Mouse (Mus musculus) granulocyte monocyte progenitor cell, adult 5-6 weeks (primary cell): ENCODE results near the gene Adcy7. TPM values are rescaled to one million over a fixed set of nuclear protein-coding genes. Genes with fewer than 3 reads are reported as not detected.

Experiments
- ATAC-seq: replicated peaks from 2 replicates; pipeline ENCODE4 v1.8.0; 2016; ENCODE audit warnings: mild to moderate bottlenecking, moderate TSS enrichment, inconsistent platforms; ENCODE audit not compliant: poor library complexity, severe bottlenecking
- total RNA-seq, 2 experiments: library from RNA; stranded (forward) in 1 of 2; stranded (reverse) in 1 of 2; fragments of 200-712, 200-1000 nt in 1 of 2; fragments of >200 nt in 1 of 2; fragmentation: Nextera tagmentation in 1 of 2; gene quantifications; 2 replicates each; pipeline ENCODE4 v1.2.3; 2014 to 2017

Gene Adcy7
- total RNA-seq, 2 experiments from 2014 or later: 32.9 to 43.7 TPM

DNA sequence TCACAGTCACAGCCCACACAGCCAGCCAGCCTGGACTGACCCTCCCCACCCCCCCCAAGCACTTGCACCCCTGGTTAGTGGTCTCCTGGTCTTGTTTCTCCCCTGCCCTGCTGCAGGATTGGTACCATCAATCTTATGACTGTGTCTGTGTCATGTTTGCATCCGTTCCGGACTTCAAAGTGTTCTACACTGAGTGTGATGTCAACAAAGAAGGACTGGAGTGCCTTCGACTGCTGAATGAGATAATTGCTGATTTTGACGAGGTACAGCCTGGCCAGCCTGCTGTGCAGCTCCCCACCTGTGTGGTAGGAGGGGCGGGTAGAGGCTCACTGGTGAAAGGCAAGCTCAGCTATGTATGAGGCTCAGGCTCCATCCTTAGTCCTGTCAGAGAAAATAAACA, 53.0 kb downstream of the Adcy7 start:
- no peak for ATAC-seq

DNA sequence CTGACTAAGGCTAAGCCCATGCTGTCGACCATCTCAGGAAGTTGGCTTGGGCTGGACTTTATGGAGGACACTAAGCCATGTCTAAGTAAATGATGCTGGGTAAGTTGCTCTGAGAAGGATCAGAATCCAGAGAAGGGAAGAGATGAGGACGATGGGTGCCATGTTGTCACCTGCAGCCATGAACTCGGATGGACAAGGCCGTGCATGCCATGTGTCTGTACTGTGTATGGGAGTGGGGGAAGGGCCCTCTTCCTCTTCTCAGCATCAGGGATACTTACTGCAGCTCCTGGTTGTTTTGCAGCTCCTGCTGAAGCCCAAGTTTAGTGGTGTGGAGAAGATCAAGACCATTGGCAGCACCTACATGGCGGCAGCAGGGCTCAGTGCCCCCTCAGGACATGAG, 53.6 kb downstream of the Adcy7 start:
- no peak for ATAC-seq

- no peak for ATAC-seq
Measured at GRCm38 (mm10) chr8:88326328-88326727, 54.1 kb downstream of the Adcy7 start.

GRCm38 (mm10) chr8:88328689-88329088, 56.5 kb downstream of the Adcy7 start:
- no peak for ATAC-seq

GRCm38 (mm10) chr8:88330816-88331215, 58.6 kb downstream of the Adcy7 start:
- ATAC-seq: no peak

DNA sequence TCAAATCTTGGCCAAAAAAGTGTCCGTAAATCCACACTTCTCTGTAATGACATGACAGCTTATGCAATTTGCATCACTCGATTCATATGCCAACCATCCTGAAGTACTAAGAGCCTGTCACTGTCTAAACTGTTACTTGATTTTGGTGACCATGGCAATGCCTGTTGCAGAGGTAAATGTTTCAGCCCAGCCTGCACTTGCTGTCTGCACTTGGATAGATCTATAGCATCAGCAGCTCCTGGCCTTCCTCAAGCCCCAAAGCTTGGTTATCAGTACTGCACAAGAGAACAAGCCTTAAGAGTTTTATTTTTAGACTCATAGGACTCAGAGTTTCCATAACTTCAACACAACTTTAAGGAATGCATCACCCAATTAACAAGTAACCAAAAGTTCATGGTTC, 62.2 kb downstream of the Adcy7 start:
- no peak for ATAC-seq

GRCm38 (mm10) chr8:88334975-88335374, 62.8 kb downstream of the Adcy7 start:
- no peak for ATAC-seq

DNA sequence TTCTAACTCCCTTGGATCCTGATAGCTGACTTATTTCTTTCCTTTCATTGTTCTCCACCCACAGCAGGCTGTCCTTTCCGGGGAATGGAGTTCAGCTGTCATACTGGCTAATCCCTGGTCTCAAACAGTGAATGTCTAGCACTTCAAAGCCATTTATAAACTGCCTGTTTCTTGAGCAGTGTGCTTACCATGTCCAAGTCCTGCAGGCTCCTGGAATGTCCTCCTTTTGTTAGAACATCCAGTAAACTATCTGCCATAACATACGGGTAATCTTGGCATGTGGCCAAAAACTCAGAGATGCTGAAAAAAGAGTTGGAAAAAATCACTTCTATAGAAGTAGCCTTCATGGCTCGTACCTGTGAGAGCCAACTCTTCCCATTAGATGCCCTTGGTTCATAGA, 67.0 kb downstream of the Adcy7 start:
- no peak for ATAC-seq

GRCm38 (mm10) chr8:88339887-88340695, 67.9 kb downstream of the Adcy7 start:
- ATAC-seq: no peak

GRCm38 (mm10) chr8:88342026-88342425, 69.8 kb downstream of the Adcy7 start:
- no peak for ATAC-seq

GRCm38 (mm10) chr8:88349046-88349445, 76.8 kb downstream of the Adcy7 start:
- ATAC-seq: no peak

GRCm38 (mm10) chr8:88357226-88357933, 85.2 kb downstream of the Adcy7 start:
- no peak for ATAC-seq

DNA sequence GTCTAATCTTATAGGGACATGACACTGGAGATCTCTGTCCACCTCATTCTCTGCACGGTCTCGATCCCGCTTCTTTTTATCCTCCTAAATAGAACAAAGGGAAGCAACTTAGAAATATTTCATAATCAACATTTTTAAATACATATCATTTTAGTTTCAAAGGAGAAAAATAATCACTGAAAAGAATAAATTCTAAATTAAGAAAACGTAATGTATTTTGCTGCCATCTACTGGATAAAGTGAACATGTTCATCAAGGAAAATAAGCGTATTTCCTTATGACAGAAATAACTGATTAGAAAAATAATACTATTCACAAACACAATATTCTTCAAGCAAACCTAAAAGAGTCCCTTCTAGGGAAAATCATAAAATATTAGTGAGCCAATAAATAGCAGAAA, 85.7 kb downstream of the Adcy7 start:
- no peak for ATAC-seq

DNA sequence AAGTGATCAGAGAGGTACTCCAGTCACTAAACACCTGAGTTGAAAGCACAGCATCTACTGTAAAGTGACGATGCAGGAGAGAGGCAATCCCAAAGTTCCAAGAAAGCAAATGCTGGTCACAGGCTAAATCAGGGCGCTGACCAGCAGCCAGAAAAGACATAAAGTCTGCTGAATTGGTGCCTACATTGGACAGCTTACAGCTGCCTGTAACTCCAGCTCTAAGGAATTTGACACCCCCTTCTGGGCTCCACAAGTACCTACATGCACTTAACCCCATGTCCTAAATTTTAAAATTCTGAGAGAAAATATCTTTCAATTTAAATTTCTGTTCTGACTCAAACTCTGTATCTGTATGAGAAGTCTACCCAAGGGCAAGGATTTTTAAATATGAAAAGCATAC, 87.8 kb downstream of the Adcy7 start:
- ATAC-seq: no peak

DNA sequence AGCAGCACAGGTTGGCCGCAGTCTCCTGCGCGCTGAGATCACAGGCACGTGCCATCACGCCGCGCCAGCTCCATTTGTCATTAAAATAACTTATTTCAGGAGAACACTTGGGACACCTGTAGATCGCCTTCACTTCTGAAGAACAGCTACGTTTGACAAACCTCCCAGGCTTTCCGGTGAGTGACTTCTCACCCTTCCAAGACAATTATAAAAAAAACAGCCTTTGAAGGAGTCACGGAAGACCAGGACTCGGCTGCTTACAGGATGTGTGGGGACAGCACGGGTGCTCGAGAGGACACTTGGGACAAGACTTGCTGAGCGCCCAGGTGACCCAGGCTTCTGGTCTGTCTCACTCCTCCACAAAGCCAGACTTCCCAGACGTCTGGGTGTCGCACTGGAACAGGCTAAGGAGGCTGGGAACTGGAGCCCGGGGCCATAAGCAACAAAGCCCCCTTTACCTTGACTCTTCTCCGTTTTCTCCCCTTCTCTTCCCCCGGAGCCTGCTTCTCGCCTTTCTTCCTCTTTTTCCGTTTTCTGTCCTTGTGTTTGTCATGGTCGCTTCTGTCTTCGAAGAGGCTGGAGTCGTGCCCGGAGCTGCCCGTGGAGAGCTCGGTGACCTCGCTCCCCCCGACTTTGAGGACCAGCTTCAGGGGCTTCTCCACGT, 89.0 kb downstream of the Adcy7 start:
- ATAC-seq: peak; percentile 35

- ATAC-seq: peak; percentile 80
Measured at GRCm38 (mm10) chr8:88361708-88362428, 89.7 kb downstream of the Adcy7 start, which contains the start of gene Brd7. Gene Brd7 (minus strand): TSS chr8:88362194.

DNA sequence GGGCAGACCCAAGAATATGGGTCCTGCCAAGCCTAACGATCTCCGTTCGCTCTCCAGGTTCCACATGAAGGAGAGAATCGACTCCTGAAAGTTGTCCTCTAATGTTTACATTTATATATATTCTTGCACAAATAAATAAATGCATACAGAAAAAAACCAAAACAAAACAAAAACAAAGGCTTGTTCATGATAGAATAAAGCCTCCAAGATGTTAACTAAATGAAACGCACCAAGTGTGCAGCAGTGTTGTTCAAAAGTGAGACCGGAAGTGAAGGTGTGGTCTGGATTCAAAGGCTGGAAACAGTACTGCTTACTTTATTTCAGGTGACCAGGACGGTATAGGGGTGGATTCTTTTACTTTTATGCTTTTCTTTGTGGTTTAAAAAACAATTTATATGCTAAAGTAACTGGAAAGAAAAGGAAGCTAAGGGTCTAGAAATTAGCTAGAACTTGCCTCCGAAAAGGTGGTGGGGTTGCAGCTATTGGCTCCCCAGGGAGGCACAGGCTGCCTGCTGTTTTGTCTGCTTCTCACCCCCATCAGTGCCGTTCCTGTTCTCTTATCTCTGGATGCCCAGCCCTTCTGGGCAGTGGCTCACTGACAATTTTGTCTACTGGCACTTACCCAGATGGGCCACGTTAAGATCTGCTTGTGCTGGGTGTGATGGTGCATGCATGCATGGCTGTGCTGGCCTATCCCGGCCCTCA, 90.4 kb downstream of the Adcy7 start:
- ATAC-seq: 0 out of 2 replicates have a peak, but pooled peaks have one; percentile 6

DNA sequence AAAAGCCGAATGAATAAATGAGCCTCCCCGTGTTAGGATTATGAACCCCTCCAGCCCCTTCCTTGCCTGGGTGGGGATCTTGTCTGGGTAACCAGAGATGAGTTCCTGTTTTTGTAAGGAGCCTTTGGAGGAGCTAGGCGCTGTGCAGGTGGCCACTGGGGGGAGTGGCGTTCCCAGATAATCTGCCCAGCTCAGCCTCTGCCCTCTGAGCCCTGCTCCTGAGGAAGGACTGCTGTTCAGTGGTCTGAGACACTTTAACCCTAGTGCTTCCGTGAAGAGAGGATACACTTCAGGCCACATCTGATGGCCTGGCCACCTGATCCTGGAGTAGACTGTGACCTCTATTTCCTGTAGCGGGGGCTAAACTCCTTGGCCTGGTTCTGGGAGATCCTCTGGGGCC, 97.0 kb downstream of the Adcy7 start:
- peak; percentile 90 for ATAC-seq

GRCm38 (mm10) chr8:88369805-88370204, 97.6 kb downstream of the Adcy7 start:
- no peak for ATAC-seq

DNA sequence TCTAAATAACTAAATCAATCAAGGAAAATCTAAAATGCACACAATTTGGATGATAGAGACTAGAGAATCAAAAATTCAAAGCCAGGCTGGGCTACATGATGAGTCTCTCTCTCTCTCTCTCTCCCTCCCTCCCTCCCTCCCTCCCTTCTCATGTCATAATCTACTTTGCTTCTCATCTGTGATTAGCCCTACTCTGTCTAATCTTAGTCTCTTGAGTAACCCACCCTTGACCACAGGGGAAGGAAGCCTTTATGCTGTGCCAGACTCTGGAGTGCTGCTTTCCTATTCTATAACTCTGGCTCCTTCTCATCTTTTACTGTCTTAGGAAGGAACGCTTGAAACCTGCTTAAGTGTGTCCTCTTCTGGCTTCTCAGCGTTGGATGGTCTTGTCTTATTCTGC, 99.3 kb downstream of the Adcy7 start:
- ATAC-seq: peak; percentile 64
